Mouse (Mus musculus): ENCODE data around the gene Tab1. TPM values are rescaled to one million over a fixed set of nuclear protein-coding genes. Genes with fewer than 3 reads are reported as not detected.
"Not testable (repeated sequence)": the region's sequence is repeated elsewhere in the genome, so short reads cannot be mapped to it uniquely, and the experiment has no call there.

Gene Tab1
- polyA plus RNA-seq, 1 experiment from 2014 or later: 38.3 TPM

DNA sequence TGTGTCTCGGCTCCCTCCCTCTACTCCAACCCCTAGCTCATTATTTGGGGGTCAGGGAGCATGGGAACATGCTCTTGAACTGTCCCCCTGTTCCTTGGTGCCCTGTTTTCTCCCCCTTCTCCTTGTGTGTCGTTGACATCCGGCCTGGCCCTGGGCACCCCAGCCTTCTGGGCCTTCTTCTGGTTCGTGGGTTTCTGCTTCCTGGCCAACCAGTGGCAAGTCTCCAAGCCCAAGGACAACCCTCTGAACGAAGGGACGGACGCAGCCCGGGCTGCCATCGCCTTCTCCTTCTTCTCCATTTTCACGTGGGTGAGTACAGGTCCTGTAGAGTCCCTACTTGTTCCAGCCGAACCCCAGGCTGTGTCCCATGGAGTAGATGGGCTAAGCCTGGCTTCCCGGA lies 21.5 kb upstream of the Tab1 start:
- no peak overlapping the region for H3K4me2 ChIP-seq
- H3K4me1 ChIP-seq (replicated peaks): no peaks in the 10 kb centered on the region
- H3K4me3 ChIP-seq: no peak overlapping the region
- no peak overlapping the region for H3K27ac ChIP-seq
- no peaks in the 10 kb centered on the region for H3K9me3 ChIP-seq
- no peak for ATAC-seq (ENCODE audit: low FRiP score)
- no peak overlapping the region for H3K9ac ChIP-seq
- WGBS: 84% methylated on average over 12 of the region's 12 CpGs
- H3K36me3 ChIP-seq: peaks cover 43% of the 10 kb centered on the region
- no peaks in the 10 kb centered on the region for H3K27me3 ChIP-seq

DNA sequence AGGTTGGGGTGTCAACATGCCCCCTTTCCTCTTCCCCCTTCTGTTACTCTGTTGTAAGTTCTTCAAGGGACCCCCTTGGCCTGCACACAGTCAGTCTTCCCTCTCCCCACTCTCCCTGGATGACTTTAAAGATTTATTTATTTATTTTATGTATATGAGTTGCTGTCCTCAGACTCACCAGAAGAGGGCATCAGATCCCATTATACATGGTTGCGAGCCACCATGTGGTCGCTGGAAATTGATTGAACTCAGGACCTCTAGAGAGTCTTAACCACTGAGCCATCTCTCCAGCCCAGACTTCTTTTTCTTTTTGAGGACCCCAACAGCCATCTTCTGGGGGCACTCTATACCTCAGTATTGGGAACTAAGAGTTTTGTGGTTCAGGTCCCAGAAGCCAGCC lies 20.4 kb upstream of the Tab1 start:
- H3K27me3 ChIP-seq: no peaks in the 10 kb centered on the region
- H3K4me3 ChIP-seq: no peak overlapping the region
- H3K4me1 ChIP-seq (replicated peaks): no peaks in the 10 kb centered on the region
- no peak overlapping the region for H3K4me2 ChIP-seq
- no peak overlapping the region for H3K9ac ChIP-seq
- 33% methylated on average over 2 of the region's 2 CpGs for WGBS
- no peak for ATAC-seq (ENCODE audit: low FRiP score)
- no peak overlapping the region for H3K27ac ChIP-seq
- peaks cover 43% of the 10 kb centered on the region for H3K36me3 ChIP-seq
- no peaks in the 10 kb centered on the region for H3K9me3 ChIP-seq

DNA sequence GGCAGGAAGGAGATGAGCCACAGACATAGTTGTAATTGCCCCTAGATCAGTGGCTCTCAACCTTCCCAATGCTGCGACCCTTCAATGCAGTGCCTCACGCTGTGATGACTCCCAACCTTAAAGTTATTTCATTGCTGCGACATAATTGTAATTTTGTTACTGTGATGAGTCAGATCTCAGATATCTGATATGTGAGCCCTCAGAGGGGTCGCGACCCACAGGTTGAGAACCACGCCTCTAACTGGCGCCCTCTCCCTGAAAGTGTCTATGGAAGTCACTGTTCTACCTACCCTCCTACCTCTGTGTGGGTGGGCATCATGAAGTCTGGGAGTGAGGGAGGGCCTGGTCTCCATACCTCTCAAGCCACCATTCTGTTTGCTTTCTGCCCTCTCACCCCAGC lies 18.5 kb upstream of the Tab1 start:
- no peaks in the 10 kb centered on the region for H3K4me1 ChIP-seq (replicated peaks)
- H3K4me3 ChIP-seq: no peak overlapping the region
- ATAC-seq (ENCODE audit: low FRiP score): no peak
- H3K27ac ChIP-seq: no peak overlapping the region
- H3K27me3 ChIP-seq: no peaks in the 10 kb centered on the region
- WGBS: 95% methylated on average over 7 of the region's 7 CpGs
- no peaks in the 10 kb centered on the region for H3K9me3 ChIP-seq
- peaks cover 43% of the 10 kb centered on the region for H3K36me3 ChIP-seq
- H3K4me2 ChIP-seq: no peak overlapping the region
- H3K9ac ChIP-seq: no peak overlapping the region

DNA sequence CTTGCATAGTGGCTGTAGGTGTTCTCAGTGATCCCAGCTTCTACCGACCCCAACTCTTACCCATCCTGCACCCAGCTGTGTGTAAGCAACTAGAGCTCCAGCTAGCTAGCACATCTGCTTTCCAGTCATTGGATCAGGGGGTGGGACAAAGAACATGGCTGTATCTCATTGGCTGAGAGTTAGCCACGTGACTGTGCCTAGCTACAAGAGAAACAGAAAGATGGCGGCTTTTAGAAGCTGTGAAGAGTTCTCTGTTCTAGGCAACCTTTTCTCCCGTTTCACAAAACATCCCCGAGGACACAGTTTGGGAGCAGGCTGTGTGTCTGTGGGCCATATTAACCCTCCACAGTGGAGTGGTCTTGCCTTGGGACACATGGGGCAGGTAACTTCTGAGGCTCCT lies 17.7 kb upstream of the Tab1 start:
- Histone ChIP-seq H3K36me3 (peaks cover 39% of the 10 kb centered on the region), H3K4me2 (peak overlapping the region; percentile 7; the same call in 1 of the 2 replicates), H3K27me3 (no peaks in the 10 kb centered on the region), H3K9me3 (no peaks in the 10 kb centered on the region), H3K9ac (no peak overlapping the region), H3K27ac (no peak overlapping the region), H3K4me3 (no peak overlapping the region), H3K4me1 (replicated peaks) (no peaks in the 10 kb centered on the region)
- 58% methylated on average over 5 of the region's 5 CpGs for WGBS
- no peak for ATAC-seq (ENCODE audit: low FRiP score)

DNA sequence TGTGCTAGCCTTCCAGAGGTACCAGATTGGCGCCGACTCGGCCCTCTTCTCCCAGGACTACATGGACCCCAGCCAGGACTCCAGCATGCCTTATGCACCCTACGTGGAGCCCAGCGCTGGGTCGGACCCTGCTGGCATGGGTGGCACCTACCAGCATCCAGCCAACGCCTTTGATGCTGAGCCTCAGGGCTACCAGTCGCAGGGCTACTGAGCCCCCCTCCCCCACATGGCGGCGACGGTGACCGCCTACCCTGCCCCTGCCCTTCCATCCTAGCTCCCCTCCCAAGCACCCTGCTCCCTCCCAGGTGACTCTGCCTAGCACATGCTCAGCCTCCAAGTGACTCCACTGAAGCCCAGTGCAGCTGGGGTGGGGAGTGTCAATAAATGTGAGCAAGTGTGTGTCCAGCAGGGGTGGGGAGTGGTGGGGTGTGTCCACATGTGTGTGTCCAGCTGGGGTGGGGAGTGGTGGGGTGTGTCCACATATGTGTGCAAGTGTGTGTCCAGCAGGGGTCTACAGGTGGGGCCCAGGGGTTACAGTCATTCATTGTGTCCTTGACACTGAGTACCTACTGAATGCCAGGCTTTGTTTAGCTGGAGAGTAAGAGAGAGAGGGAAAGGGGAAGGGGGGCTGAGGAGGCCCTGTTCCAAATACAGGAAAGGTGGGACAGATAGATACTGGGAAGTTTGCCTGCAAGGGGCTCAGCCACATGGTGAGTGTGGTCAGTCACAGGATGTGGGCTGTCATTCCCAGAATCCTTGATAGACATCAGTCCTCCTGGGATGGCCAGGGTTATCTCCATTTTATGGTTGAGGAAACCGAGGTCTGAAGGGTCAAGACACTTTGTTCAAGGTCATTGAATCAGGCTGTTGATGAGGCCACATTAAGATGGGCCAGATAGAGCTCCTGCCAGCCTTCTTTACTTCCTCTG lies 16.8 kb upstream of the Tab1 start:
- H3K4me3 ChIP-seq: no peak overlapping the region
- peak overlapping the region; percentile 7; the same call in 1 of the 2 replicates for H3K4me2 ChIP-seq
- 81% methylated on average over 13 of the region's 13 CpGs for WGBS
- H3K27ac ChIP-seq: no peak overlapping the region
- ATAC-seq (ENCODE audit: low FRiP score): no peak
- peaks cover 31% of the 10 kb centered on the region for H3K36me3 ChIP-seq
- H3K9me3 ChIP-seq: no peaks in the 10 kb centered on the region
- H3K9ac ChIP-seq: no peak overlapping the region
- H3K27me3 ChIP-seq: no peaks in the 10 kb centered on the region
- no peaks in the 10 kb centered on the region for H3K4me1 ChIP-seq (replicated peaks)

DNA sequence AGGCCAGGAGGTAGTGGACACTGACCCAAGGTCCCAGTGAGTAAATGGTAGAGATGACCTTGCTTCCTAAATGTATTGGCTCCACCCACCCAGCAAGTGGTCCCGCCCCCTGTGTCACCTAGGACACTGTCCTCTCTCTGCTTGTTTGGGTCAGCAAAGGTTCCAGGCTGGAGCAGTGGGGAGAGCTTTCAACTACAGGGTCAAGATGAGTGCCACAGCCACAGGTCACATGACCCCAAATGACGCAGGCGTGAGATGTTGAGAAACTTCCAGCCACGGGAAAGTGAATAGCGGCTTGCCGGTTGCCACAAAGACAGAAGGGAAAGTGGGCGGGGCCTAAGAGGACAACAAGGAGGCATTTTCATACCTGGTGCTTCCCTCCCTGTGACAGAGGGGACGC lies 15.8 kb upstream of the Tab1 start:
- Histone ChIP-seq H3K9ac (no peak overlapping the region), H3K4me2 (no peak overlapping the region), H3K4me3 (no peak overlapping the region), H3K27me3 (no peaks in the 10 kb centered on the region), H3K4me1 (replicated peaks) (no peaks in the 10 kb centered on the region), H3K27ac (no peak overlapping the region), H3K9me3 (no peaks in the 10 kb centered on the region), H3K36me3 (peaks cover 21% of the 10 kb centered on the region)
- 54% methylated on average over 8 of the region's 8 CpGs for WGBS
- ATAC-seq (ENCODE audit: low FRiP score): no peak

DNA sequence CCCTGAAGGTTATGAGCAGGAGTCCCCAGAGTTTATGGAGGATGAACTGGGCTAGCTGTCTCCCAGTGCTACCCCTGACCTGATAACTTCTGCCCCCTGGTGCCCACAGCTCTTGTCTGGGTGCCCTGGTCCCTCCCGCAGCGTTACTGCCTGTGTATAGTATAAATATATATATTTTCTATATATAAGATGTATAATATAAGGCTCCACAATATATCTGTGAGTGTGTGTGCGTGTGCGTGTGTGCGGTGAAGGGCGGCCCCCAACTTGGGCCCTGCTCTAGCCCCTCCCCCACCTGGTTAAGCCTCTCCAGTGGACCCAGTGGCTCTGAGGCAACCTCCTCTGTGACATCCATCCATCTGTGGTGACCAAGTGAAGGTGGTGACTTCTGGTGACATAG lies 13.9 kb upstream of the Tab1 start:
- Histone ChIP-seq H3K9ac (no peak overlapping the region), H3K27ac (no peak overlapping the region), H3K36me3 (peaks cover 7% of the 10 kb centered on the region), H3K27me3 (no peaks in the 10 kb centered on the region), H3K9me3 (no peaks in the 10 kb centered on the region), H3K4me1 (replicated peaks) (no peaks in the 10 kb centered on the region), H3K4me3 (no peak overlapping the region), H3K4me2 (no peak overlapping the region)
- no peak for ATAC-seq (ENCODE audit: low FRiP score)
- WGBS: 92% methylated on average over 6 of the region's 6 CpGs

DNA sequence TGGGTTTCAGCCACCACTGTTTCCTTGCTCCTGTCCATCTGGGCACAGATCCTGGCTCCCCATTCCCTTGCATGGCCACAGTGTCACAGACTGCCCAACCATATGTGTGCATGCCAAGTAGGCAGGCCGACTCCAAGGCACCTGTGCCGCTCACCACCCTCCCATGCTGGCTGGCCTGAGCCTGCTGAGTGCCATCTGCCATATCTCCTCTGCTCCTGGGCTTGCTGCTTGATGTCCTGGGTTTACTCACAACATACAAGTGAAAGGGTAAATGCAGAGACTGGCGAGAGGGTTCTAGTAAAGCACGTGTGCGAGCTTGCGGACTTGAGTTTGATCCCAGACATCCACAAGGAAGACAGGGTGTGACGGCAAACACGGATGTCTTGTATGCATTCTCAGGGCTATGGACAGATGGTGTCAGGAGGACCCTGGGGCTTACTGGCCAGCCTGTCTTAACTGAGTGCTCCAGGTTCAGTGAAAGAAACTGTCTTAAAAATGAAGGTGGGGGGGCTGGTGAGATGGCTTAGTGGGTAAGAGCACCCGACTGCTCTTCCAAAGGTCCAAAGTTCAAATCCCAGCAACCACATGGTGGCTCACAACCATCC lies 11.1 kb upstream of the Tab1 start:
- WGBS: 88% methylated on average over 9 of the region's 9 CpGs
- H3K27ac ChIP-seq: no peak overlapping the region
- no peak overlapping the region for H3K4me2 ChIP-seq
- no peaks in the 10 kb centered on the region for H3K27me3 ChIP-seq
- no peaks in the 10 kb centered on the region; the same call in 1 of the 2 replicates for H3K36me3 ChIP-seq
- no peaks in the 10 kb centered on the region for H3K4me1 ChIP-seq (replicated peaks)
- no peak overlapping the region for H3K4me3 ChIP-seq
- no peak overlapping the region; the same call in 1 of the 2 replicates for H3K9ac ChIP-seq
- no peaks in the 10 kb centered on the region for H3K9me3 ChIP-seq
- no peak for ATAC-seq (ENCODE audit: low FRiP score)

DNA sequence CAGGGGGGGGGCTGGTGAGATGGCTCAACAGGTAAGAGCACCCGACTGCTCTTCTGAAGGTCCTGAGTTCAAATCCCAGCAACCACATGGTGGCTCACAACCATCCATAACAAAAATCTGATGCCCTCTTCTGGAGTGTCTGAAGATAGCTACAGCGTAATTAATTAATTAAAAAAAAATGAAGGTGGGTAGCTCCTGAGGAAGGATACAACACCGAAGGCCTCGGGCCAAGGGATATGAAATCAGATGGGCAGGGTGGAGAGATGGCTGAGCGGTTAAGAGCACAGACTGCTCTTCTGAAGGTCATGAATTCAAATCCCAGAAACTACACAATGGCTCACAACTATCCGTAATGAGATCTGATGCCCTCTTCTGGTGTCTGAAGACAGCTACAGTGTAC lies 10.5 kb upstream of the Tab1 start:
- H3K27me3 ChIP-seq; H3K36me3 ChIP-seq; H3K9ac ChIP-seq; H3K27ac ChIP-seq; H3K9me3 ChIP-seq; H3K4me1 ChIP-seq (replicated peaks); H3K4me3 ChIP-seq; H3K4me2 ChIP-seq; ATAC-seq (ENCODE audit: low FRiP score): not testable (repeated sequence)
- 93% methylated on average over 6 of the region's 6 CpGs for WGBS

DNA sequence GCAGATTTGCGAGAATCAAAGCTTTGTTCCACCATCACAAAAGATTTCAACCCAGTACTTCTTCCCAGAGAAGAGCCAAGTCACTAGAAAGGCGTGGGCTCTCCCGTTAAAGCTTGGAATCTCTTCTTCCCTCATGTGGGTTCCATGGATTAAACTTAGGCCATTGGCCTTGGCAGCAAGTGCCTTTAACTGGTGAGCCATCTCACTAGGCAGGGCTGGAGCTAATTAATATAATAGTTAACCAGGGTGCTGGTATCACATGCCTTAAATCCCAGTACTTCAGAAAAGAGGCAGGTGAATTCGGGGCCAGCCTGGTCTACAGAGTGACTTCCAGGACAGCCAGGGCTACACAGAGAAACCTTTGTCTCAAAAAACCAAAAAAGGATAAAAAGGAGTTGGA lies 8.3 kb upstream of the Tab1 start:
- 88% methylated on average over 4 of the region's 4 CpGs for WGBS
- H3K27me3 ChIP-seq: no peaks in the 10 kb centered on the region

DNA sequence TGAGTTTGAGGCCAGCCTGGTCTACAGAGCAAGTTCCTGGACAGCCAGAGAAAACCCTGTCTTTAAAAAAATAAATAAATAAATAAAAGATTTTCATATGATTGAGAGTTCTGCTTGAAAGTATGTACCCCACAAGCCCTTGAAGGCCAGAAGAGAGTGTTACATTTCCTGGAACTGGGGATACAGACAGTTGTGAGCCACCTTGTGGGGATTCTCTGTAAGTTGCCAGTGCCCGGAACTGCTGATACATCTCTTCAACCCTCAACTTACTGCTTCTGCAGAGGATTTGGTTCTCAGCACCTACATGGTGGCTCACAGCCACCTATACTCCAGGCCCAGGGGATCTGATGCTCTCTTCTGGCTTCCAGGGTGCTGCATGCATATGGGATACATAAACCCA lies 5.7 kb upstream of the Tab1 start:
- no peak overlapping the region for H3K4me2 ChIP-seq
- 0 out of 2 replicates have a peak, but pooled peaks cover 6% of the 10 kb centered on the region for H3K27me3 ChIP-seq
- H3K9me3 ChIP-seq: no peaks in the 10 kb centered on the region
- ATAC-seq (ENCODE audit: low FRiP score): no peak
- WGBS: 71% methylated on average over 1 of the region's 1 CpGs
- no peaks in the 10 kb centered on the region for H3K4me1 ChIP-seq (replicated peaks)
- no peak overlapping the region for H3K4me3 ChIP-seq
- no peak overlapping the region for H3K27ac ChIP-seq
- no peak overlapping the region for H3K9ac ChIP-seq
- H3K36me3 ChIP-seq: no peaks in the 10 kb centered on the region

More for the DNA sequence above, 8.3 kb upstream of the Tab1 start:
- H3K9ac ChIP-seq: no peak overlapping the region
- no peaks in the 10 kb centered on the region for H3K9me3 ChIP-seq
- H3K36me3 ChIP-seq: no peaks in the 10 kb centered on the region
- H3K4me3 ChIP-seq: no peak overlapping the region
- no peak overlapping the region for H3K27ac ChIP-seq
- H3K4me1 ChIP-seq (replicated peaks): no peaks in the 10 kb centered on the region
- no peak for ATAC-seq (ENCODE audit: low FRiP score)
- no peak overlapping the region for H3K4me2 ChIP-seq

DNA sequence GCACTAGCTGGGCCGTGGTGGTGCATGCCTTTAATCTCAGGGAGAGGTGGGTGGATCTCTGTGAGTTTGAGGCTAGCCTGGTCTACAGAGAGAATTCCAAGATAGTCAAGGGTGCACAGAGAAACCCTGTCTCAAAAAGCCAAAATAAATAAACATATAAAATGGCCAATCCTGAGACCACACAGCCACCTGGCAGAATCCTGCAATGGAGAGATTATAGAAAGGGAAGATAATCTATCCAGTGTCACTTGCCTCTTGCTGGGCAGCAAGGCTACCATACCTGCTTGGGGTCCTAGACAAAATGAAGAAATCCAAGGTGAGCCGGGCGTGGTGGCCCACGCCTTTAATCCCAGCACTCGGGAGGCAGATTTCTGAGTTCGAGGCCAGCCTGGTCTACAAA lies 2.9 kb upstream of the Tab1 start:
- Histone ChIP-seq H3K27ac (no peak overlapping the region), H3K4me3 (no peak overlapping the region), H3K27me3 (0 out of 2 replicates have a peak, but pooled peaks cover 6% of the 10 kb centered on the region), H3K9ac (no peak overlapping the region), H3K4me1 (replicated peaks) (peaks cover 17% of the 10 kb centered on the region), H3K9me3 (no peaks in the 10 kb centered on the region), H3K36me3 (no peaks in the 10 kb centered on the region), H3K4me2 (no peak overlapping the region)
- ATAC-seq (ENCODE audit: low FRiP score): no peak
- WGBS: 94% methylated on average over 6 of the region's 6 CpGs

DNA sequence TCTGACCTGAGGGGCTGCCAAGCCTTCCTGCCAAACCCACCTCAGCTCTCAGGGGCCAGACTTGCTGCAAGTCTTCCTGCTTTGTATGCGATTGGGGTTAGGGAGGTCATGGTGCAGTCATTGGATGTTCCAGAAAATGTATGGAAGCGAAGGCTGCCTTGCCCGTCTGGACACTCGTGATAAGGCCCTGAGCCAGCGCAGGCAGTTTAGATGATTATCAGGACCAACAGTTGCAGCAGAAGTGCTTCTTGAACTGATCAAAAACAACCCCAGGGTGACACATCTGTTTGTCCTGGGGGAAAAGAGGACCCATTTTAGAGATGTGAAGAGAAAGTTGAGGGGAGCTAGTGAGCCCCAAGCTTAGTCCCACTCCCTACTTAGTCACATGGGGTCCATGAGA lies 2.2 kb upstream of the Tab1 start:
- Histone ChIP-seq H3K4me1 (replicated peaks) (peaks cover 20% of the 10 kb centered on the region), H3K27me3 (0 out of 2 replicates have a peak, but pooled peaks cover 6% of the 10 kb centered on the region), H3K9me3 (no peaks in the 10 kb centered on the region), H3K4me3 (no peak overlapping the region), H3K4me2 (no peak overlapping the region), H3K9ac (no peak overlapping the region), H3K27ac (no peak overlapping the region), H3K36me3 (no peaks in the 10 kb centered on the region)
- no peak for ATAC-seq (ENCODE audit: low FRiP score)
- WGBS: 91% methylated on average over 5 of the region's 5 CpGs
